Mouse (Mus musculus): Measurements from ENCODE around the gene Commd1.

DNA sequence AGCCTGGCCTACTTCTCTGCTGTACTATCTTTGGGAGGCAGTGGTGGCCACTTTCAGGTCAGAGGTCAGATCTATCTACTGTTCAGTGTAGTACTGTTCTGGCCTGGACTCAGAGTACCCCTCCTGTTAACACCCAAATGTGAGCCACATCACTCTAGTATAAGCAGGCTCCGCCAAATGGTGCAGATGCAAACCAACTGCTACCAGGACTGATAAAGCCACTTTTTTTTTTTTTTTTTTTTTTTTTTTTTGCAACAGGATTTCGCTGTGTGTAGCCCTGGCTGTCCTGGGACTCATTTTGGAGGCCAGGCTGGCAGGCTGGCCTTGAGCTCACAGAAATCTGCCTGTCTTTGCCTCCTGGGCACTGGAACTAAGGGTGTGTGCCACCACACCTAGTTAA is 43.2 kb downstream of the Commd1 start:
- no peak for TF ChIP-seq TAL1 (IDR thresholded peaks at IDR 0.05; ENCODE audit: low read length)
- no peak for TF ChIP-seq GATA1 (IDR thresholded peaks at IDR 0.05; ENCODE audit: low read length)

Data from erythroblast, embryonic 14.5 days (primary cell).